ENCODE assay signal across 8 mouse cellular contexts in genomic region chr1:90775477-90776241, GRCm38 (mm10).
A peak's percentile ranks its signal among the peaks of the same experiment; 100 is the strongest.
DNase-seq lines count a peak whose midpoint lies in the region; ATAC-seq and TF ChIP-seq lines count a peak whose summit lies in the region.

No protein-coding gene starts in this region.

- peak; percentile 91 for ATAC-seq in intestine, embryonic 14.5 days (replicated peaks; ENCODE audit: low FRiP score, low TSS enrichment, low read depth)
- no peak; the same call in 1 of the 2 replicates for ATAC-seq in intestine, postnatal 0 days
- peak; percentile 96 for ATAC-seq in intestine, embryonic 15.5 days
- peak; percentile 66; the same call in 1 of the 2 replicates for ATAC-seq in midbrain, embryonic 14.5 days (ENCODE audit: low FRiP score, low TSS enrichment)

- TF ChIP-seq CTCF in intestine, postnatal 0 days (IDR thresholded peaks at IDR 0.05; ENCODE audit: low read depth) = no peak

- H3K9me3 ChIP-seq in intestine, embryonic 14.5 days (ENCODE audit: control insufficient read depth, low read length) = no peaks in the 10 kb centered on the region
- H3K9me3 ChIP-seq in intestine, postnatal 0 days (ENCODE audit: control insufficient read depth) = no peaks in the 10 kb centered on the region
- H3K9me3 ChIP-seq in intestine, embryonic 15.5 days = no peaks in the 10 kb centered on the region
- no peaks in the 10 kb centered on the region for H3K9me3 ChIP-seq in midbrain, embryonic 14.5 days (ENCODE audit: control insufficient read depth, low read length)

- DNase-seq in intestine, embryonic 14.5 days (ENCODE audit: low spot score) = peak; percentile 65
- DNase-seq in embryo, embryonic 10.5 days (ENCODE audit: low spot score) = peak; percentile 69
- DNase-seq in heart, adult 11 months = peak; percentile 97
- DNase-seq in midbrain, embryonic 14.5 days = peak; percentile 60
- peak; percentile 30 to 55 for DNase-seq in thymus, postnatal 36 days
- no peak for DNase-seq in cerebellum, adult 8-10 months

- H3K9ac ChIP-seq in intestine, embryonic 14.5 days (ENCODE audit: low read length) = no peak overlapping the region; the same call in 1 of the 2 replicates
- no peak overlapping the region for H3K9ac ChIP-seq in intestine, postnatal 0 days (ENCODE audit: low read depth, low read length)
- H3K9ac ChIP-seq in intestine, embryonic 15.5 days = no peak overlapping the region
- no peak overlapping the region for H3K9ac ChIP-seq in midbrain, embryonic 14.5 days (replicated peaks; ENCODE audit: low read length)

- 10% methylated on average over 10 of the region's 10 CpGs for WGBS in intestine, embryonic 14.5 days
- 18% methylated on average over 10 of the region's 10 CpGs for WGBS in intestine, postnatal 0 days
- 16% methylated on average over 10 of the region's 10 CpGs for WGBS in intestine, embryonic 15.5 days
- 9% methylated on average over 10 of the region's 10 CpGs for WGBS in midbrain, embryonic 14.5 days

- no peak overlapping the region for H3K4me3 ChIP-seq in intestine, embryonic 14.5 days (ENCODE audit: low read depth, low read length)
- H3K4me3 ChIP-seq in intestine, postnatal 0 days (ENCODE audit: low read depth, low read length) = no peak overlapping the region
- no peak overlapping the region for H3K4me3 ChIP-seq in intestine, embryonic 15.5 days (replicated peaks)
- H3K4me3 ChIP-seq in midbrain, embryonic 14.5 days (replicated peaks; ENCODE audit: low read depth, low read length) = no peak overlapping the region

- H3K27me3 ChIP-seq in intestine, embryonic 14.5 days (replicated peaks; ENCODE audit: control insufficient read depth, insufficient read depth, low read length) = no peaks in the 10 kb centered on the region
- H3K27me3 ChIP-seq in intestine, postnatal 0 days (replicated peaks; ENCODE audit: control insufficient read depth, insufficient read depth, low read length) = no peaks in the 10 kb centered on the region
- H3K27me3 ChIP-seq in intestine, embryonic 15.5 days (replicated peaks) = no peaks in the 10 kb centered on the region
- no peaks in the 10 kb centered on the region for H3K27me3 ChIP-seq in midbrain, embryonic 14.5 days (ENCODE audit: control insufficient read depth, insufficient read depth, low read length)

- peak overlapping the region; percentile 31; the same call in 1 of the 2 replicates for H3K4me2 ChIP-seq in intestine, embryonic 14.5 days (ENCODE audit: low read length)
- H3K4me2 ChIP-seq in intestine, postnatal 0 days (replicated peaks; ENCODE audit: low read depth) = no peak overlapping the region
- H3K4me2 ChIP-seq in intestine, embryonic 15.5 days (replicated peaks) = peak overlapping the region; percentile 37; the same call in 1 of the 2 replicates
- no peak overlapping the region for H3K4me2 ChIP-seq in midbrain, embryonic 14.5 days (ENCODE audit: low read length)

- peaks cover 60% of the 10 kb centered on the region for H3K36me3 ChIP-seq in intestine, embryonic 14.5 days (ENCODE audit: control insufficient read depth, insufficient read depth, low read length)
- H3K36me3 ChIP-seq in intestine, postnatal 0 days (ENCODE audit: control insufficient read depth, insufficient read depth) = peaks cover 11% of the 10 kb centered on the region; the same call in 1 of the 2 replicates
- H3K36me3 ChIP-seq in intestine, embryonic 15.5 days = peaks cover 10% of the 10 kb centered on the region
- H3K36me3 ChIP-seq in midbrain, embryonic 14.5 days (ENCODE audit: control insufficient read depth, insufficient read depth, low read length) = no peaks in the 10 kb centered on the region

- H3K27ac ChIP-seq in intestine, embryonic 14.5 days (ENCODE audit: low read depth) = peak overlapping the region; percentile 84; the same call in 1 of the 2 replicates
- no peak overlapping the region for H3K27ac ChIP-seq in intestine, postnatal 0 days (ENCODE audit: low read depth, low read length)
- H3K27ac ChIP-seq in intestine, embryonic 15.5 days = peak overlapping the region; percentile 78
- H3K27ac ChIP-seq in midbrain, embryonic 14.5 days (replicated peaks; ENCODE audit: low read depth, low read length) = peak overlapping the region; percentile 64; the same call in 1 of the 2 replicates

- peaks cover 10% of the 10 kb centered on the region; the same call in 1 of the 2 replicates for H3K4me1 ChIP-seq in intestine, embryonic 14.5 days (replicated peaks; ENCODE audit: control insufficient read depth, insufficient read depth, low read length)
- no peaks in the 10 kb centered on the region for H3K4me1 ChIP-seq in intestine, postnatal 0 days (replicated peaks; ENCODE audit: control insufficient read depth, insufficient read depth, low read length)
- peaks cover 8% of the 10 kb centered on the region for H3K4me1 ChIP-seq in intestine, embryonic 15.5 days (replicated peaks)
- H3K4me1 ChIP-seq in midbrain, embryonic 14.5 days (ENCODE audit: control insufficient read depth, insufficient read depth, low read length) = no peaks in the 10 kb centered on the region

Comparison
In these comparisons a context has a peak if more than half of its experiments do, and no peak if none do; other contexts are left out.
1. H3K4me2 ChIP-seq: peak in intestine, embryonic 14.5 days (single experiment) and intestine, embryonic 15.5 days (single experiment); none in intestine, postnatal 0 days (single experiment) and midbrain, embryonic 14.5 days (single experiment).